Mouse (Mus musculus): ENCODE results near the gene Klf7. TPM values are rescaled to one million over a fixed set of nuclear protein-coding genes. Genes with fewer than 3 reads are reported as not detected.
A peak's percentile ranks its signal among the peaks of the same experiment; 100 is the strongest.

Klf7 gene
- polyA plus RNA-seq, 1 experiment from 2014 or later, result 11.9 TPM

GRCm38 (mm10) chr1:64032502-64033231, 89.4 kb downstream of the Klf7 start:
- no peak for TF ChIP-seq CTCF (IDR thresholded peaks at IDR 0.05; ENCODE audit: low read depth)
- Histone ChIP-seq H3K27ac (ENCODE audit: low read depth, low read length) (no peak overlapping the region), H3K4me2 (replicated peaks; ENCODE audit: low read depth) (no peak overlapping the region), H3K4me3 (ENCODE audit: low read depth, low read length) (no peak overlapping the region), H3K36me3 (ENCODE audit: control insufficient read depth, insufficient read depth) (peaks cover 24% of the 10 kb centered on the region), H3K9ac (ENCODE audit: low read depth, low read length) (no peak overlapping the region), H3K4me1 (replicated peaks; ENCODE audit: control insufficient read depth, insufficient read depth, low read length) (peaks cover 4% of the 10 kb centered on the region; the same call in 1 of the 2 replicates), H3K9me3 (ENCODE audit: control insufficient read depth) (no peaks in the 10 kb centered on the region), H3K27me3 (replicated peaks; ENCODE audit: control insufficient read depth, insufficient read depth, low read length) (no peaks in the 10 kb centered on the region)
- WGBS, result 90% methylated on average over 9 of the region's 9 CpGs
- no peak for ATAC-seq

GRCm38 (mm10) chr1:64021986-64022385, 100.1 kb downstream of the Klf7 start:
- no peak for ATAC-seq
- no peaks in the 10 kb centered on the region for H3K4me1 ChIP-seq (replicated peaks; ENCODE audit: control insufficient read depth, insufficient read depth, low read length)
- H3K4me3 ChIP-seq (ENCODE audit: low read depth, low read length), result no peak overlapping the region
- no peak overlapping the region for H3K27ac ChIP-seq (ENCODE audit: low read depth, low read length)
- no peak overlapping the region for H3K9ac ChIP-seq (ENCODE audit: low read depth, low read length)
- H3K4me2 ChIP-seq (replicated peaks; ENCODE audit: low read depth), result no peak overlapping the region
- no peak for TF ChIP-seq CTCF (IDR thresholded peaks at IDR 0.05; ENCODE audit: low read depth)
- H3K36me3 ChIP-seq (ENCODE audit: control insufficient read depth, insufficient read depth), result no peaks in the 10 kb centered on the region
- H3K9me3 ChIP-seq (ENCODE audit: control insufficient read depth), result no peaks in the 10 kb centered on the region
- no peaks in the 10 kb centered on the region for H3K27me3 ChIP-seq (replicated peaks; ENCODE audit: control insufficient read depth, insufficient read depth, low read length)
- 82% methylated on average over 3 of the region's 3 CpGs for WGBS

- H3K27me3 ChIP-seq (replicated peaks; ENCODE audit: control insufficient read depth, insufficient read depth, low read length), result no peaks in the 10 kb centered on the region
- ATAC-seq, result no peak
- no peaks in the 10 kb centered on the region for H3K36me3 ChIP-seq (ENCODE audit: control insufficient read depth, insufficient read depth)
- no peaks in the 10 kb centered on the region for H3K9me3 ChIP-seq (ENCODE audit: control insufficient read depth)
- H3K4me3 ChIP-seq (ENCODE audit: low read depth, low read length), result no peak overlapping the region
- H3K4me1 ChIP-seq (replicated peaks; ENCODE audit: control insufficient read depth, insufficient read depth, low read length), result no peaks in the 10 kb centered on the region
- TF ChIP-seq CTCF (IDR thresholded peaks at IDR 0.05; ENCODE audit: low read depth), result no peak; the same call in 1 of the 2 replicates
- no peak overlapping the region for H3K9ac ChIP-seq (ENCODE audit: low read depth, low read length)
- H3K27ac ChIP-seq (ENCODE audit: low read depth, low read length), result no peak overlapping the region
- peak overlapping the region; percentile 17; the same call in 1 of the 2 replicates for H3K4me2 ChIP-seq (replicated peaks; ENCODE audit: low read depth)
- 43% methylated on average over 19 of the region's 19 CpGs for WGBS
These were observed 101.1 kb downstream of the Klf7 start for GRCm38 (mm10) chr1:64020672-64021635.

- Histone ChIP-seq H3K27me3 (replicated peaks; ENCODE audit: control insufficient read depth, insufficient read depth, low read length) (no peaks in the 10 kb centered on the region), H3K4me3 (ENCODE audit: low read depth, low read length) (no peak overlapping the region), H3K4me2 (replicated peaks; ENCODE audit: low read depth) (no peak overlapping the region; the same call in 1 of the 2 replicates), H3K9me3 (ENCODE audit: control insufficient read depth) (no peaks in the 10 kb centered on the region), H3K4me1 (replicated peaks; ENCODE audit: control insufficient read depth, insufficient read depth, low read length) (no peaks in the 10 kb centered on the region), H3K9ac (ENCODE audit: low read depth, low read length) (no peak overlapping the region), H3K36me3 (ENCODE audit: control insufficient read depth, insufficient read depth) (no peaks in the 10 kb centered on the region), H3K27ac (ENCODE audit: low read depth, low read length) (no peak overlapping the region)
- no peak for TF ChIP-seq CTCF (IDR thresholded peaks at IDR 0.05; ENCODE audit: low read depth)
- no peak for ATAC-seq
- WGBS, result 63% methylated on average over 6 of the region's 6 CpGs
These were observed 102.9 kb downstream of the Klf7 start for GRCm38 (mm10) chr1:64019127-64019635.

GRCm38 (mm10) chr1:64018466-64019077, 103.5 kb downstream of the Klf7 start:
- Histone ChIP-seq H3K4me3 (ENCODE audit: low read depth, low read length) (no peak overlapping the region), H3K4me2 (replicated peaks; ENCODE audit: low read depth) (peak overlapping the region; percentile 21), H3K27me3 (replicated peaks; ENCODE audit: control insufficient read depth, insufficient read depth, low read length) (no peaks in the 10 kb centered on the region), H3K27ac (ENCODE audit: low read depth, low read length) (no peak overlapping the region), H3K9me3 (ENCODE audit: control insufficient read depth) (no peaks in the 10 kb centered on the region), H3K36me3 (ENCODE audit: control insufficient read depth, insufficient read depth) (no peaks in the 10 kb centered on the region), H3K4me1 (replicated peaks; ENCODE audit: control insufficient read depth, insufficient read depth, low read length) (no peaks in the 10 kb centered on the region), H3K9ac (ENCODE audit: low read depth, low read length) (no peak overlapping the region)
- no peak for ATAC-seq
- no peak for TF ChIP-seq CTCF (IDR thresholded peaks at IDR 0.05; ENCODE audit: low read depth)
- 46% methylated on average over 16 of the region's 16 CpGs for WGBS

GRCm38 (mm10) chr1:64014091-64014490, 108.0 kb downstream of the Klf7 start:
- WGBS, result 90% methylated on average over 1 of the region's 1 CpGs
- TF ChIP-seq CTCF (IDR thresholded peaks at IDR 0.05; ENCODE audit: low read depth), result no peak

More at GRCm38 (mm10) chr1:64014091-64014490, 108.0 kb downstream of the Klf7 start:
- H3K27me3 ChIP-seq (replicated peaks; ENCODE audit: control insufficient read depth, insufficient read depth, low read length), result no peaks in the 10 kb centered on the region
- no peak overlapping the region for H3K4me3 ChIP-seq (ENCODE audit: low read depth, low read length)
- no peak overlapping the region for H3K4me2 ChIP-seq (replicated peaks; ENCODE audit: low read depth)
- no peaks in the 10 kb centered on the region for H3K36me3 ChIP-seq (ENCODE audit: control insufficient read depth, insufficient read depth)
- H3K9me3 ChIP-seq (ENCODE audit: control insufficient read depth), result no peaks in the 10 kb centered on the region
- ATAC-seq, result no peak
- no peak overlapping the region for H3K9ac ChIP-seq (ENCODE audit: low read depth, low read length)
- no peak overlapping the region for H3K27ac ChIP-seq (ENCODE audit: low read depth, low read length)
- no peaks in the 10 kb centered on the region for H3K4me1 ChIP-seq (replicated peaks; ENCODE audit: control insufficient read depth, insufficient read depth, low read length)

Data from intestine, postnatal 0 days (tissue).